Mouse (Mus musculus): Measurements from ENCODE around the gene Abr.
A peak's percentile ranks its signal among the peaks of the same experiment; 100 is the strongest.

The Abr gene

GRCm38 (mm10) chr11:76494360-76495126 is 127.6 kb downstream of the Abr start:
- DNase-seq (ENCODE audit: low read depth, low spot score), result no peak

GRCm38 (mm10) chr11:76493811-76494274 is 128.3 kb downstream of the Abr start:
- no peak for DNase-seq (ENCODE audit: low read depth, low spot score)

- no peak for DNase-seq (ENCODE audit: low read depth, low spot score)
Measured at GRCm38 (mm10) chr11:76493167-76493566, 128.9 kb downstream of the Abr start.

DNA sequence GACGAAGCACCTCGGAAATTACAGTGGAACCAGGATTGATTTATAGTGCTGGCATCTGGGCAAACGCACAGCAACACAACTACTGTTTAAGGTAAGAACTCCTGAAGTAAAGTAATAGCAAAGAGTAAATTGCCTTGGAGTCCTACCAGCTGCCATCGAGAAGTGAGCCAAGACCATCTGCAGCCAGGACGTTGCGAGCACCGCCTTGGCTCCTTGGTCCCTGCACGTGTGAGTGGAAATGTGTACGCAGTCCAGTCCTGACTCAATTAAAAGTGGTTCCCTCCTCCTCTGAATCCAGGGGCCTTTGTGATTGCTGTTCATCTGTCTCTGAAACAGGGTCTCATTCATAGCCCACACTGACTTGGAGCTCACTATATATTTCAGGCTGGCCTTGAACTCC is 130.3 kb downstream of the Abr start:
- DNase-seq (ENCODE audit: low read depth, low spot score), result no peak

DNA sequence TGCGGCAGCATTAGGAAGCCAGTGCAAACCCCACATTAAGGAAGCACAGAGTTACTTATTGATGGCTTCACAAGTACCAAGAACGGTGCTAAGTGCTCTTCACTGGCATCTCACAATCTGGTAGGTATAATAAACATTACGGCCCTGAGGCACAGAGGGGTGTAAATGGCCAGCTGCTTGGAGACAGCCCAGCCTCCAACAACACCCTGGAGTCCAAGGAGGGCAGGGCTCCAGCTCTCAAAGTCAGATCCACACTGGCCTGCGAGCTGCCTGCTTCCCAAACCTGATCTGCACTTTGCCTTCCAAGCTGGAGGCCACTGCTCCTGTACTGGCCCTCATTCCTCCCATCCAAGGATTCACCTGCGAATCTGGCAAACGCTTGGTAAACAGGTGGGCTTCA is 132.7 kb downstream of the Abr start:
- DNase-seq (ENCODE audit: low read depth, low spot score), result no peak

DNA sequence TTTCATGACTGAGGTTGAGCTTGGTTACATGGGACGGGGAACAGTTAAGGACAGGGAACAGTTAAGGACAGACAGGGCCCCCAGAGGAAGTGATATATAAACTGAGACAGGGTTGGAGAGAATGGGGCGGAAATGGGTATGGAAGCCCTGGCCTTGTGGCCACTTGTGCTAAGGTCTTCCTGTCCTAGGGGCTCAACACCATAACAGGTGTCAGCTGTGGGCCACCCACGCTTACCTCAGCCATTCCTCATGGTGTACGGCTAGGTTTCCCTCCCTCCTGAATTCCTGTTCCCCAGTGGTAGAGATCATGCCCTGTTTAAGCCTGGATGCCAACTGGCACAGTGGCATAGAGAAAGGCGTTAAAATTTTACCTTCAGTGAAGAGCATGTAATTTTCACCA is 135.1 kb downstream of the Abr start:
- no peak for DNase-seq (ENCODE audit: low read depth, low spot score)

- no peak for DNase-seq (ENCODE audit: low read depth, low spot score)
Measured at GRCm38 (mm10) chr11:76484033-76484432, 138.1 kb downstream of the Abr start.

DNA sequence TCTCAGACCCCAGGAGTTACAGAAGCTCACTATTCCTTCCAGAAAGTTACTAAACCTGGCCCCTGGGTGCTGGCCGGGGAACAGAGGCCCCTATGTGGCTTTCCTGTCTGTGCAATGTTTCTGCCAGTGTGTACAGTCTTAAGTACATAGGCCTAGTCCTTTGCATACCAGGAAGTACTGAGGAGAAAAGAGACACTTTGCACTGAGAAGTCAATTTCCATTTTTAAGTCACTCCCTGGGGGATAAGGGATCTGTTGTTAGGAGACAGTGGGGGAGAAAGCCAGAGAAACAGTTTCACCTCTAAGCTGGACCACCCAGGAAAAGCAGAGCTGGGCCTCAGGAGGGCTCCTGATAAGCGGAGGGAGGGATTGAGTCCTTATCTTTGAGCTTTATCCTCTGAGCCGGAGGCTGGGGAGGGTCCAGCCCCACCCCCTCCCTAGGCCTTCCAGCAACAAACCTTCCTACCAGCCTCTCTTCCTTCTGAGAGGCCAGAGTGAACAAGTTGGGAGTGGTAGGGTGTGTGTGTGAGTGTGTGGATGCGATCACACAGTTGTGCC is 138.9 kb downstream of the Abr start:
- peak; percentile 55 for DNase-seq (ENCODE audit: low read depth, low spot score)

GRCm38 (mm10) chr11:76482697-76483096 is 139.4 kb downstream of the Abr start:
- DNase-seq (ENCODE audit: low read depth, low spot score), result no peak

GRCm38 (mm10) chr11:76482183-76482582 is 139.9 kb downstream of the Abr start:
- no peak for DNase-seq (ENCODE audit: low read depth, low spot score)

- no peak for DNase-seq (ENCODE audit: low read depth, low spot score)
Measured at GRCm38 (mm10) chr11:76479729-76480128, 142.4 kb downstream of the Abr start.

GRCm38 (mm10) chr11:76478676-76479655 is 143.1 kb downstream of the Abr start:
- DNase-seq (ENCODE audit: low read depth, low spot score), result no peak

GRCm38 (mm10) chr11:76477095-76477525 is 145.0 kb downstream of the Abr start:
- DNase-seq (ENCODE audit: low read depth, low spot score), result no peak

DNA sequence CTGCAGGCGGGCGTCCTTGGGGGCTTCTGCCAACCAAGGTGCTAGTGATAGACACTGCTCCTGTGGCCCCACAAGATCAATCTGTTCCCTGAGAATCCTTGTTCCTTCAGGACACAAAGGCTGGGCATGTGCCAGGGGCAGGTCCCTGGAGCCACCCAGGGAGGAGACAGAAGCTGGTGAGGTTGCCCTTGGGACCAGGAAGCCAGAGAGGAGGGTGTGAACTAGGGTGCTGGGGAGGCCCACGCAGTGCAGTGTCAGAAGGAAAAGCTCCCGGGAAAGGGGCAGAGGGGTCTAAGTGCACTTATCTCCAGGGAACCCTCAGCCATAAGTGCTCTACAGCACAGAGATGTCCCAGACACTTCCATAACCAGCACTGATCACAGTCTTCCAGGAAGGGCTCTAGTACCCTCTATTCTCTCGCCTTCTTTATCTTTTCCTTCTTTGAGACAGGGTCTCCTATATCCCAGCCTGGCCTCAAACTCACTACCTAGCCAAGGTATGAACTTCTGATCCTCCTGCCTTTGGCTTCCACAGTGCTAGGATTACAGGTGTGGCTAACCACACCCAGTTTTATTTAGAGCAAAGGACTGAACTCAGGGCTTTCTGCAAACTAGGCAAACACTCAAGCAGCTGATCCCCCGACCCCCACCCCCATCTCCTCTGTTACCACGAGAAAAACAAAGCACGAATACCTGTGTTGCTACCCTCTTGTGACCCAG is 145.6 kb downstream of the Abr start:
- DNase-seq (ENCODE audit: low read depth, low spot score), result no peak

GRCm38 (mm10) chr11:76472617-76473016 is 149.5 kb downstream of the Abr start:
- no peak for DNase-seq (ENCODE audit: low read depth, low spot score)

GRCm38 (mm10) chr11:76469311-76469998 is 152.7 kb downstream of the Abr start:
- DNase-seq (ENCODE audit: low read depth, low spot score), result no peak

DNA sequence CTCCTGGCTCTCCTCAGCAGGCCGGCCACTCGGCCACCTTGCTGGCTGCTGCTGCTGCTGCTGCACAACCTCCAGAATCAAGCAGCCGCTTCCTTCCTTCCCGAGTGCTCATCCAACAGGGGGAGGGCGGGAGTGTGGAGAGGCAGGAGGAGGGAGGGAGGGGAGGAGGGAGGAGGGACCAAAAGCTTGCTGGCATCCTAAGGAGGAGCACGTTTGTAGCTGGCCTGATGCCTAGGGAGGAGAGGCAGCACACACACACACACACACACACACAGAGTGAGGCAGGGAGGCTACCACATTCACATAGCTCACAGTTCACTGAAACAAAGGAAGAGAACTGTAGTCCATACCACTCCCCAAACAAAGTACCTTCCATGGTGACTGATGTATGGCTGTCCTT is 153.8 kb downstream of the Abr start:
- DNase-seq (ENCODE audit: low read depth, low spot score), result no peak

GRCm38 (mm10) chr11:76467487-76468005 is 154.6 kb downstream of the Abr start:
- DNase-seq (ENCODE audit: low read depth, low spot score), result peak; percentile 46

DNA sequence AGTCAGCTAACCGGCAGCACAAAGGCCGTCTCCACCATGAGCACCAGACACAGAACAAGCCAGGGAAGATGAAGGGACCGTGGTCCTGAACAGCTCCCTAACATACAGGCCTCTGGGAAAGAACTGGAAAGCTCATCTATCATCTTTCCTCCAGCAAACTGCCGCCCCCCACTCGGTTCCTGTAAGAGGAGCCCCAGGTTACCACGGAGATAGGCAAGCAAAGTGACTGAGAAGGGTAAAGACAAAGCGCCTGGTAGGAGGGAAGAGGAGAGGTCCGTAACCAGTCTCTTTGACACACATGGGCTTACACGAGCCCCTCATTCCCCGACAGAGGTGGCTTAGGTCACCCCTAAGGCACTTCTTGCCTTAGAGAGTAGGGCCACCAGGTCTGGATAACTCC is 155.0 kb downstream of the Abr start:
- no peak for DNase-seq (ENCODE audit: low read depth, low spot score)

DNA sequence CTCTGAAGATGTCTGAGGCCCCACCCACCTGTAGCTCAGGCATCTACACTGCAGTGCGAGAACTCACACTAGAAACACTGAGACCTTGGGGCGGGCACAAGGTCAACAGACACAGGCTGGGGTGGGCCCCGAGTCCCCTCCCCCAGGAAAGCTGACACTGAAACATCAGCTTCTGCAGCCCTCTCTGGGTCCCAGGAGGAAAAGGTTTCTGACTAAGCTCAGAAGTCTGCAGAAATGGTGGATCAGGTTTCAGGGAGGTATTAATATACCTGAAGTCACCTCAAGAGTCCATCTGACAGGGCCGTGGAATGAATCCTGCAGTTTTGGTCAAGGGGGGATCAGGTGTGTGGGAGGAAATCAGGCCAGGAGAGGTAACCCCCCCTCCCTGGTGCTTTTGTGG is 156.2 kb downstream of the Abr start:
- no peak for DNase-seq (ENCODE audit: low read depth, low spot score)

DNA sequence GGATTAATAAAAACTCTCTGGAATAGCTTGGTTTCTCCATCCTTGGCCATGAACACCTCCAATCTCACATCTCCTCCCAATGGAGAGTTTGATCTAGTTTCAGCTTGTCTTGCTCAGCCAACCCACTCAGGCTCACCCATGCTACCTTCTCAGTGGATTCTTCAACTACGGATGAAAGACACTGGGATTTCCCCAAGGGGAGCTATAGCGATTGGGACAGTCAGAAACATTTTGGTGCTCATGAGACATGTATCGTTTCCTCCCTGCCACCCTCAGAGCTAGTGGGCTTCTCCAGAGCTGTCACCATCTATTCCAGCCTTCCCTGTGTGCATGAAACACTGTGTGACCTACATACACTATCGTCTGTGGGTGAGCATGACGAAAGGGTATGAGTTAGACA is 160.4 kb downstream of the Abr start:
- DNase-seq (ENCODE audit: low read depth, low spot score), result no peak

Data from WW6 (cell line).